ENCODE assay signal across 14 mouse cellular contexts in the genomic region with DNA sequence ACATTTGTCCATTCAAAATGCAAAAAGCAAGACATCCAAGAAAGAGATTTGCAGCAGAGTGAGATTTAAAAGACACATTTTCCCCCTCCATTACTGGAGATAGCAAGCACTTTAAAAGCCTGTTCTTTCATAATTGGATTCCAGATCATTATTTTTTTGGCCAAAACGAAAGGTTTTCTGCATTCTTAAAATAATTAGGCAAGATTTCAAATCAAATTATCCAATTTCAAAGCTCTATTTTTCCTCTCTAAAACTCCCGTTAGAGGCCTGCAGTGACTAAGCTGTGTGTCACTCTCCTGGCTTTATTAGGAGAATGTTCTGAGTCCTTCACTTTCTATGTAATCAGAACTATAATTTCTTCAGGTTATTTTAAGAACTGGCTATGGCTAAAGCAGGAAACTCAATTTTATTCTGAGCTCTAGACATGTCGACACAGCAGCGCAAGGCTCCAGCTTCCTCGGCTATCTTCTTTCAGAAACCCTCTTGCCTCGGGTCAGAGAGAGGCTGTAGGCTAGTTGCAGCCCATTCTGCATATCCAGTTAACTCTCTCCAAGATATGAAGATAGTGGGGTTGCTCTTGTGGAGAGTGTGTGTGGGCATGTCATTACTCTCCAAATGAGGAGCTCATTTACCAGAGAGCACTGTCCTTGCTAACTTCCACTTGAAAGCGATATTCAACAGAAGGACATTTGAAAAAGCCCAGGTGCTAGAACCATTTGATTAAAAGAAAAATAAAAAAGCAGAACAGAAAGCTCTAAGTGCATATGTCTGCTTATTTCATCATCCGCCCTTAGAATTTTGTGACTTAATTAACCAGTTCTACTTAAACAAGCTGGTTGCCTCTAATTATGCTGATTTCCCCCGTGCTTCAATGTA.
DNase-seq lines count a peak whose midpoint lies in the region; TF ChIP-seq lines count a peak whose summit lies in the region.
"Had no signal": no experiment of that assay in that cellular context is flagged by ENCODE, and none has a peak within 500 bp of the region (broad histone marks: within the 10 kb centered on the region; RNA-seq: fewer than 3 reads in every experiment).

No protein-coding gene starts in this region.

- no peaks in the 10 kb centered on the region for H3K9me3 ChIP-seq in heart, embryonic 10.5 days
- H3K9me3 ChIP-seq: embryonic facial prominence, embryonic 12.5 days; hindbrain, embryonic 12.5 days; liver, embryonic 13.5 days had no signal

- H3K27ac ChIP-seq in heart, adult 2 months = peak overlapping the region; percentile 68
- peak overlapping the region; percentile 56; the same call in 1 of the 2 replicates for H3K27ac ChIP-seq in heart, embryonic 10.5 days
- H3K27ac ChIP-seq: embryonic facial prominence, embryonic 12.5 days; hindbrain, embryonic 12.5 days; liver, embryonic 13.5 days had no signal

- no peaks in the 10 kb centered on the region for H3K27me3 ChIP-seq in heart, adult 2 months (ENCODE audit: control insufficient read depth, insufficient read depth, low read length)
- H3K27me3 ChIP-seq in heart, embryonic 10.5 days (ENCODE audit: insufficient read depth, poor library complexity, severe bottlenecking) = no peaks in the 10 kb centered on the region
- H3K27me3 ChIP-seq: embryonic facial prominence, embryonic 12.5 days; hindbrain, embryonic 12.5 days; liver, embryonic 13.5 days had no signal

- no peak for TF ChIP-seq CTCF in heart, adult 2 months (IDR thresholded peaks at IDR 0.05)

- peak in 1 of 2 experiments; percentile 31 for DNase-seq in heart, adult 2 months
- no peak for DNase-seq in heart, postnatal 14 days
- DNase-seq in 3134 (ENCODE audit: extremely low read depth, insufficient read length, low spot score) (peak; percentile 6), NIH3T3 (ENCODE audit: low read depth) (peak; percentile 63)
- DNase-seq in heart, embryonic 10.5 days (ENCODE audit: low spot score) = no peak
- DNase-seq in cerebellum, postnatal 14 days = no peak
- DNase-seq in kidney, adult 18-20 months = no peak
- DNase-seq in urinary bladder, adult 2 months (ENCODE audit: low spot score) = no peak
- DNase-seq: adrenal gland, postnatal 14 days; liver, embryonic 13.5 days; thymus, postnatal 14 days had no signal

- TF ChIP-seq EP300 in heart, adult 2 months (IDR thresholded peaks at IDR 0.05; ENCODE audit: insufficient read depth, low read depth, low read length) = no peak

- intact Hi-C loops in heart, adult 2 months (cut with DNase I) = no loop called here
- intact Hi-C loops in heart, postnatal 14 days (cut with DNase I) = no loop called here

- H3K4me3 ChIP-seq in heart, adult 2 months = peak overlapping the region; percentile 7; the same call in 1 of the 2 replicates
- no peak overlapping the region for H3K4me3 ChIP-seq in heart, embryonic 10.5 days
- H3K4me3 ChIP-seq: embryonic facial prominence, embryonic 12.5 days; hindbrain, embryonic 12.5 days; liver, embryonic 13.5 days had no signal

- peak overlapping the region; percentile 13; the same call in 1 of the 2 replicates for H3K9ac ChIP-seq in heart, adult 2 months (ENCODE audit: low read depth, low read length)
- H3K9ac ChIP-seq: embryonic facial prominence, embryonic 12.5 days; hindbrain, embryonic 12.5 days; liver, embryonic 13.5 days had no signal

- TF ChIP-seq POLR2A in heart, adult 2 months (IDR thresholded peaks at IDR 0.05; ENCODE audit: insufficient read depth, low read depth, low read length) = no peak

- peaks cover 2% of the 10 kb centered on the region; the same call in 1 of the 2 replicates for H3K79me2 ChIP-seq in heart, adult 2 months (replicated peaks; ENCODE audit: control insufficient read depth, insufficient read depth, low read length)

- H3K4me1 ChIP-seq in heart, adult 2 months (ENCODE audit: control insufficient read depth, insufficient read depth, low read length) = peaks cover 2% of the 10 kb centered on the region; the same call in 1 of the 2 replicates
- peaks cover 12% of the 10 kb centered on the region for H3K4me1 ChIP-seq in heart, embryonic 10.5 days
- H3K4me1 ChIP-seq: embryonic facial prominence, embryonic 12.5 days; hindbrain, embryonic 12.5 days; liver, embryonic 13.5 days had no signal

- 29% methylated on average over 9 of the region's 9 CpGs for WGBS in heart, adult 2 months
- WGBS in heart, embryonic 10.5 days = 50% methylated on average over 9 of the region's 9 CpGs

- H3K36me3 ChIP-seq in heart, adult 2 months (ENCODE audit: control insufficient read depth, insufficient read depth, low read length) = peaks cover 15% of the 10 kb centered on the region
- H3K36me3 ChIP-seq in heart, embryonic 10.5 days = no peaks in the 10 kb centered on the region
- H3K36me3 ChIP-seq: embryonic facial prominence, embryonic 12.5 days; G1E; hindbrain, embryonic 12.5 days; liver, embryonic 13.5 days had no signal

Comparison
In these comparisons a context has a peak if more than half of its experiments do, and no peak if none do; other contexts are left out.
1. DNase-seq: peak in 3134 (single experiment) and NIH3T3 (single experiment); none in heart, postnatal 14 days (0 of 2), heart, embryonic 10.5 days (single experiment), cerebellum, postnatal 14 days (0 of 2), kidney, adult 18-20 months (single experiment) and urinary bladder, adult 2 months (single experiment).